Mouse (Mus musculus) forebrain, embryonic 10.5 days (tissue): ENCODE measurements at regions not wholly inside any gene's neighbourhood (a gene's known extent, or its start where the extent isn't known, plus 50 kb on each side); places are given as distances from the start of the nearest gene placed in this dataset.

ENCODE experiments used
- DNase-seq: peaks from one replicate; pipeline ENCODE4 v3.0.0-alpha.2; 2017; ENCODE audit warnings: low spot score; ENCODE audit errors: extremely low spot score
- H3K27ac ChIP-seq: fragments of 300-500 bp; sonication (generic); 2 replicates; pipeline ENCODE4 v1.5.1; 2016; ENCODE audit warnings: mild to moderate bottlenecking
- H3K27me3 ChIP-seq: fragments of 300-500 bp; sonication (generic); 2 replicates; pipeline ENCODE4 v1.6.1; 2016; ENCODE audit warnings: mild to moderate bottlenecking; ENCODE audit not compliant: poor library complexity, severe bottlenecking
- H3K36me3 ChIP-seq: fragments of 300-500 bp; sonication (generic); replicated peaks from 2 replicates; pipeline ENCODE4 v1.6.1; 2016; ENCODE audit warnings: mild to moderate bottlenecking, moderate library complexity
- H3K4me1 ChIP-seq: fragments of 300-500 bp; sonication (generic); 2 replicates; pipeline ENCODE4 v1.6.1; 2016
- H3K4me3 ChIP-seq: fragments of 300-500 bp; sonication (generic); 2 replicates; pipeline ENCODE4 v1.5.1; 2016; ENCODE audit warnings: mild to moderate bottlenecking, moderate library complexity
- H3K9me3 ChIP-seq: fragments of 300-500 bp; sonication (generic); 2 replicates; pipeline ENCODE4 v1.6.1; 2016; ENCODE audit warnings: mild to moderate bottlenecking, moderate library complexity
- WGBS: fragments of 180-500 bp; shearing (Covaris S2); methylation state at CpG from one replicate; pipeline ENCODE4 v1.1.7; 2016; 5-methylcytosine and 5-hydroxymethylcytosine counted together

- 80% methylated on average over 5 of the region's 5 CpGs for WGBS
- Histone ChIP-seq H3K4me1 (no peaks in the 10 kb centered on the region), H3K27ac (no peak overlapping the region), H3K36me3 (no peaks in the 10 kb centered on the region), H3K27me3 (no peaks in the 10 kb centered on the region), H3K9me3 (no peaks in the 10 kb centered on the region), H3K4me3 (no peak overlapping the region)
- DNase-seq: no peak
These were observed 204.6 kb upstream of the Tlr4 start for GRCm38 (mm10) chr4:66622650-66623394.

GRCm38 (mm10) chr4:66618811-66619440, 208.5 kb upstream of the Tlr4 start:
- Histone ChIP-seq H3K4me1 (no peaks in the 10 kb centered on the region), H3K27ac (no peak overlapping the region), H3K27me3 (no peaks in the 10 kb centered on the region), H3K4me3 (no peak overlapping the region), H3K9me3 (no peaks in the 10 kb centered on the region), H3K36me3 (no peaks in the 10 kb centered on the region)
- no peak for DNase-seq
- WGBS: 87% methylated on average over 2 of the region's 2 CpGs

GRCm38 (mm10) chr4:66617743-66618736, 209.3 kb upstream of the Tlr4 start:
- Histone ChIP-seq H3K4me1 (no peaks in the 10 kb centered on the region), H3K27ac (no peak overlapping the region), H3K36me3 (no peaks in the 10 kb centered on the region), H3K27me3 (no peaks in the 10 kb centered on the region), H3K4me3 (no peak overlapping the region), H3K9me3 (no peaks in the 10 kb centered on the region)
- WGBS: 88% methylated on average over 7 of the region's 7 CpGs
- no peak for DNase-seq

GRCm38 (mm10) chr4:66617101-66617500, 210.3 kb upstream of the Tlr4 start:
- Histone ChIP-seq H3K4me1 (no peaks in the 10 kb centered on the region), H3K36me3 (no peaks in the 10 kb centered on the region), H3K4me3 (no peak overlapping the region), H3K27me3 (no peaks in the 10 kb centered on the region), H3K9me3 (no peaks in the 10 kb centered on the region), H3K27ac (no peak overlapping the region)
- no peak for DNase-seq
- 86% methylated on average over 4 of the region's 4 CpGs for WGBS

GRCm38 (mm10) chr4:66604849-66605248, 200.4 kb upstream of the Astn2 start:
- H3K36me3 ChIP-seq: no peaks in the 10 kb centered on the region
- no peaks in the 10 kb centered on the region for H3K4me1 ChIP-seq
- no peak overlapping the region for H3K27ac ChIP-seq
- no peaks in the 10 kb centered on the region for H3K9me3 ChIP-seq
- DNase-seq: no peak
- no peak overlapping the region for H3K4me3 ChIP-seq
- no peaks in the 10 kb centered on the region for H3K27me3 ChIP-seq

- Histone ChIP-seq H3K4me3 (no peak overlapping the region), H3K27me3 (no peaks in the 10 kb centered on the region), H3K9me3 (no peaks in the 10 kb centered on the region), H3K27ac (no peak overlapping the region), H3K36me3 (no peaks in the 10 kb centered on the region), H3K4me1 (no peaks in the 10 kb centered on the region)
- no peak for DNase-seq
- WGBS: 100% methylated on average over 1 of the region's 1 CpGs
These were observed 194.3 kb upstream of the Astn2 start for GRCm38 (mm10) chr4:66598737-66599136.

GRCm38 (mm10) chr4:66586647-66587046, 182.2 kb upstream of the Astn2 start:
- WGBS: 61% methylated on average over 5 of the region's 5 CpGs
- DNase-seq: no peak

GRCm38 (mm10) chr4:66586166-66586565, 181.8 kb upstream of the Astn2 start:
- Histone ChIP-seq H3K27me3 (no peaks in the 10 kb centered on the region), H3K9me3 (no peaks in the 10 kb centered on the region), H3K36me3 (no peaks in the 10 kb centered on the region), H3K4me1 (peaks cover 11% of the 10 kb centered on the region), H3K4me3 (no peak overlapping the region), H3K27ac (no peak overlapping the region)
- 16% methylated on average over 3 of the region's 3 CpGs for WGBS
- no peak for DNase-seq

More at GRCm38 (mm10) chr4:66586647-66587046, 182.2 kb upstream of the Astn2 start:
- no peaks in the 10 kb centered on the region for H3K9me3 ChIP-seq
- H3K4me3 ChIP-seq: no peak overlapping the region
- H3K27me3 ChIP-seq: no peaks in the 10 kb centered on the region
- peaks cover 11% of the 10 kb centered on the region for H3K4me1 ChIP-seq
- no peak overlapping the region for H3K27ac ChIP-seq
- no peaks in the 10 kb centered on the region for H3K36me3 ChIP-seq

GRCm38 (mm10) chr4:66556936-66557335, 152.5 kb upstream of the Astn2 start:
- Histone ChIP-seq H3K4me3 (no peak overlapping the region), H3K27ac (no peak overlapping the region), H3K36me3 (no peaks in the 10 kb centered on the region), H3K27me3 (no peaks in the 10 kb centered on the region), H3K4me1 (no peaks in the 10 kb centered on the region), H3K9me3 (no peaks in the 10 kb centered on the region)
- no peak for DNase-seq

GRCm38 (mm10) chr4:66550306-66551104, 146.1 kb upstream of the Astn2 start:
- H3K9me3 ChIP-seq: no peaks in the 10 kb centered on the region
- WGBS: 78% methylated on average over 3 of the region's 3 CpGs
- no peak overlapping the region for H3K4me3 ChIP-seq
- no peak for DNase-seq
- no peaks in the 10 kb centered on the region for H3K4me1 ChIP-seq
- no peaks in the 10 kb centered on the region for H3K36me3 ChIP-seq
- H3K27me3 ChIP-seq: no peaks in the 10 kb centered on the region
- no peak overlapping the region for H3K27ac ChIP-seq

GRCm38 (mm10) chr4:66542833-66543436, 138.5 kb upstream of the Astn2 start:
- no peaks in the 10 kb centered on the region for H3K36me3 ChIP-seq
- H3K9me3 ChIP-seq: no peaks in the 10 kb centered on the region
- H3K27ac ChIP-seq: no peak overlapping the region
- no peak for DNase-seq
- no peaks in the 10 kb centered on the region for H3K27me3 ChIP-seq
- 57% methylated on average over 4 of the region's 4 CpGs for WGBS
- no peak overlapping the region for H3K4me3 ChIP-seq
- H3K4me1 ChIP-seq: 0 out of 2 replicates have a peak, but pooled peaks cover 5% of the 10 kb centered on the region

- no peak for DNase-seq
- WGBS: 76% methylated on average over 5 of the region's 5 CpGs
- Histone ChIP-seq H3K36me3 (no peaks in the 10 kb centered on the region), H3K4me1 (peaks cover 4% of the 10 kb centered on the region; the same call in 1 of the 2 replicates), H3K4me3 (no peak overlapping the region), H3K27me3 (no peaks in the 10 kb centered on the region), H3K27ac (no peak overlapping the region), H3K9me3 (no peaks in the 10 kb centered on the region)
These were observed 120.0 kb upstream of the Astn2 start for GRCm38 (mm10) chr4:66524456-66524855.
